Mouse (Mus musculus) heart, embryonic 14.5 days (tissue): Measurements from ENCODE around the gene Icam1. TPM values are rescaled to one million over a fixed set of nuclear protein-coding genes. Genes with fewer than 3 reads are reported as not detected.

Source experiments
- ATAC-seq: fragments of 200-750 bp; cut with Nextera tagmentation; 2 replicates; pipeline ENCODE4 v1.8.0; 2017; ENCODE audit warnings: low read depth, moderate TSS enrichment; ENCODE audit not compliant: insufficient number of reproducible peaks, insufficient read depth, low FRiP score
- H3K27ac ChIP-seq, 2 experiments: fragments of 200-500 bp in 1 of 2; fragments of 300-500 bp in 1 of 2; sonication (generic) in 1 of 2; replicated peaks in 1 of 2; 2 replicates each; pipeline ENCODE4 v1.5.1; 2012 to 2014; ENCODE audit warnings: low read depth in 2 of 2, low read length in 2 of 2, control low read depth in 1 of 2, mild to moderate bottlenecking in 1 of 2, mixed read lengths in 1 of 2; ENCODE audit not compliant: control insufficient read depth in 1 of 2, insufficient read depth in 1 of 2
- H3K27me3 ChIP-seq: fragments of 300-500 bp; sonication (generic); 2 replicates; pipeline ENCODE4 v1.6.1; 2014; ENCODE audit warnings: mild to moderate bottlenecking, low read length, control low read depth; ENCODE audit not compliant: control insufficient read depth, insufficient read depth
- H3K36me3 ChIP-seq: fragments of 300-500 bp; sonication (generic); 2 replicates; pipeline ENCODE4 v1.6.1; 2014; ENCODE audit warnings: mild to moderate bottlenecking, control low read depth, low read length, mixed read lengths; ENCODE audit not compliant: control insufficient read depth, insufficient read depth
- H3K4me1 ChIP-seq, 2 experiments: fragments of 200-500 bp in 1 of 2; fragments of 300-500 bp in 1 of 2; sonication (generic) in 1 of 2; 2 replicates each; pipeline ENCODE4 v1.6.1; 2012 to 2014; ENCODE audit warnings: low read length in 2 of 2, control low read depth in 1 of 2, mixed read lengths in 1 of 2; ENCODE audit not compliant: control insufficient read depth in 2 of 2, insufficient read depth in 2 of 2
- H3K4me2 ChIP-seq: fragments of 300-500 bp; sonication (generic); 2 replicates; pipeline ENCODE4 v1.6.1; 2014; ENCODE audit warnings: mild to moderate bottlenecking, low read length
- H3K4me3 ChIP-seq, 2 experiments: fragments of 200-500 bp in 1 of 2; fragments of 300-500 bp in 1 of 2; sonication (generic) in 1 of 2; 2 replicates each; pipeline ENCODE4 v1.5.1; 2012 to 2014; ENCODE audit warnings: low read length in 2 of 2, mild to moderate bottlenecking in 2 of 2, control low read depth in 1 of 2, low read depth in 1 of 2, moderate library complexity in 1 of 2; ENCODE audit not compliant: control insufficient read depth in 1 of 2, insufficient read depth in 1 of 2
- H3K9ac ChIP-seq: fragments of 300-500 bp; sonication (generic); 2 replicates; pipeline ENCODE4 v1.6.1; 2014; ENCODE audit warnings: mild to moderate bottlenecking, low read length
- H3K9me3 ChIP-seq: fragments of 300-500 bp; sonication (generic); 2 replicates; pipeline ENCODE4 v1.6.1; 2016; ENCODE audit warnings: low read length, control low read depth; ENCODE audit not compliant: control insufficient read depth
- WGBS: fragments of 180-500 bp; shearing (Covaris S2); extraction: QIAGEN DNeasy Blood & Tissue Kit; methylation state at CpG from one replicate; pipeline ENCODE4 v1.1.7; 2014; 5-methylcytosine and 5-hydroxymethylcytosine counted together
- polyA plus RNA-seq: library from polyadenylated mRNA; unstranded; fragments of >200 nt; fragmentation: Nextera tagmentation; extraction: Ambion mirVana; gene quantifications from 2 replicates; pipeline ENCODE4 v1.2.1, GENCODE M21; 2014

Gene Icam1
- polyA plus RNA-seq, 1 experiment from 2014 or later: 13.9 TPM

DNA sequence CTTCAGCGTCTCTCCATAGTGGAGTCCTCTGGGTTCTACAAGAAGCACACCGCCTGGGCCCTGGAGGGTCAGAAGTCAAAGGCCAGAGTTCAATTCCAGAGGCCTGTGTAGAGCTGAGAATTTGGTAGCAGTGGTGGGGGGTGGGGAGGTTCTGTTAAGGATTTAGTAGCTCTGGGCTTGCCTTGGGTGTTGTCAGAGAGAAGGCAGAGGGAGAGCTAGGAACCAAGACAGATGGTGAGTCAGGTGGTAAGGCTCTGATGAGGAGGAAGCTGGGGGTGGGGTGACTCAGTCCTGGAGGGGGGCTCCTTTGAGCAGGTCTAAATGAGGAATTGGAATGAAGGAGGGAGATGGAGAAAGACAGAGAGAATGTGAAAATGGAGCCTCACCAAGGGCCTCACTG, 47.1 kb downstream of the Icam1 start:
- no peaks in the 10 kb centered on the region for H3K27me3 ChIP-seq
- H3K9me3 ChIP-seq: no peaks in the 10 kb centered on the region
- WGBS: 94% methylated on average over 2 of the region's 2 CpGs
- no peak overlapping the region for H3K9ac ChIP-seq
- no peak overlapping the region for H3K4me3 ChIP-seq
- ATAC-seq: no peak
- H3K36me3 ChIP-seq: peaks cover 42% of the 10 kb centered on the region
- H3K27ac ChIP-seq: no peak overlapping the region
- no peak overlapping the region for H3K4me2 ChIP-seq
- no peaks in the 10 kb centered on the region for H3K4me1 ChIP-seq

DNA sequence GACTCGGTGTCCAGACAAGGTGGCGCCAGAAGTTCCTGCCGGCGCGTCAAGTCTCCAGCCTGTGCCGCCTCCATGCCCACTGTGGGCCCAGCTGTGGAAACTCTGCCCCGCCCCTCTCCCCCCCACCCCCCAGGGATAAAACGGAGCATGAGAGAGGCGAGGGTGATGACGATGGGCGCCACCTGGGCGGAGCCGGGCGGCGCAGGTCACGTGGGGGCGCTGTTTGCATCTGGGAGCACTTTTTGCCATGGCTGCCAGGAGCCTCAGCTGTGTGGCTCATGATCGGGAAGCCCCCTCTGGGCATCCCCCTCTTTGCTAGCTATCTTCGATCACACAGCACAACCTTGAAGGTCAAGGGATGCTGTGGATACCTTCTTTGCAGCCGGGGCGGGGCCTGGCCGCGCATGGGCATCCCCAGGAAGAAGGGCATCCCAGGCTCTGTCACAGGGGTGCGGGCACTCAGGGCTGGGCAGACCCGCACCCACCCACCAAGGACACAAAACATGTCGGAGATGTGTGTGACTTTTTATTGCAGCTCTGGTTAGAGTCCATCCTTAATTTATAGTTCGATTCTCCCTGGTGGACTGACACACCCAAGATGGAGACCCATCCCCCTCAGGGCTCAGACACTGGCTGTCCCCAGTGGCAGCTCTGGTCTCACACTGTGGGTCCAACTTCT, 51.4 kb downstream of the Icam1 start, which contains the start of gene Zglp1:
Zglp1 (minus strand) TSS at position 88 of the 679 bp plus-strand sequence.
- Histone ChIP-seq H3K36me3 (peaks cover 59% of the 10 kb centered on the region), H3K27me3 (no peaks in the 10 kb centered on the region), H3K9ac (no peak within 1 kb of the TSS), H3K9me3 (no peaks in the 10 kb centered on the region), H3K4me1 (no peaks in the 10 kb centered on the region), H3K4me3 (no peak within 1 kb of the TSS), H3K4me2 (no peak within 1 kb of the TSS), H3K27ac (no peak within 1 kb of the TSS)
- 81% methylated on average over 27 of the region's 27 CpGs for WGBS
- ATAC-seq: no peak

DNA sequence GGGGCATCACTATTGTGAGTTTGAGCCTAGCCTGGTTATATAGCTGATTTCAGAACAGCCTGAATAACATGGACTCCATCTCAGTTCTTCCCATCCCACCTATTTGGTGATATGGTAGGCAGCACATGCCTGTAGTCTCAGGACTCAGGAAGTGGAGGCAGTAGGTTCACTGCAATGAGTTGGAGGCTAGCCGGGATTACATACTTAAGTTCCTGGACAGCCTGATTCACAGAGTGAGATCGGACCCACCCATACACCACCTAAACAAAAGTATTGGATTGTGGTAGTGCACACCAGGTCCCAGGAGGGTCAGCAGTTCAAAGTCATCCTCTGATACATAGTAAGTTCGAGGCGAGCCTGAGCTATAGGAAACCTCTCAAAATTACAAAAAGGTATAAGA, 56.9 kb downstream of the Icam1 start:
- 8% methylated on average over 4 of the region's 4 CpGs for WGBS
- H3K27ac ChIP-seq: peak overlapping the region in 1 of 2 experiments; percentile 46; a peak in 2 of 4 replicates

DNA sequence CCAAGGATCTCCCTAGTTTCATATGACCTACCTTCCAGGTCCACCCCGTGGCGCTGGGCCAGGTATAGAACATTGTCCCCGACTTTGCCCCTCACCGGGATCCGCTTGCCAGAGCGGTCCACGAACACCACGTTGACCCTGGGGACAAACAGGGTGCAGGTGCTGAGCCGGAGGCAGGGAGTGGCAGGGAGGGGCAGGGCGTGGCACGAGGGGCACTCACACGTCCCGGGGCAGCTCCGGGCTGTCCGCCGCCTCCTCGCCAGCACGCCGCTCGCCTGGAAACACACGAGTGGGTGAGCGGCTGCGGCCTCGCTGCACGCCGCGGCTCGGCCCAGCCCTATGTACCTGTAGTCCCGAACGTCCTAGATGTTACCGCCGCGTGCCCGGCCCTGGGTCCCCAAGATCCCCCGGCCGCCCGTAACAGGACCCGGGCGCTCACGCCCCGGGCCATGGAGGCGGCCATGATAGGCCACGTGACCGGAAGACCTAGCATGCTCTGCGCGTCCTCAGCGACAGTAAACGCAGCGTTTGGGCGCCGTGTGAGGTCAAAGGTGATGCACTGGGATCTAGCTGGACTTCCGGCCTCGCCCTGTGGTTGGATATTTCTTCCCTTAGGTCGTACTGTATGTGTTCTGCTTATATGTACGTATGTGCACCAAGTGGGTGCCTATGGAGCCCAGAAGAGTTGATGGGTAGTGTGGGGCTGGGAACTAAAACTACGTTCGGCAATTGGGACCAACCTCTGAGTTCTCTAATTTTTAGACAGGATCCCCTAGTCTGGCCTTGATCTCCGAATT, 57.5 kb downstream of the Icam1 start, which contains the start of the genes Gm49373 and Fdx1l:
Gm49373 (minus strand) TSS at position 53 of the 797 bp plus-strand sequence.
Fdx1l (minus strand) TSS at position 571 of the 797 bp plus-strand sequence.
- peak within 1 kb of the TSS; percentile 68 to 85 for H3K4me3 ChIP-seq
- H3K9ac ChIP-seq: peak within 1 kb of the TSS; percentile 90
- ATAC-seq: peak; percentile 84
- H3K4me2 ChIP-seq: peak within 1 kb of the TSS; percentile 90
- 2% methylated on average over 58 of the region's 58 CpGs for WGBS
- H3K4me1 ChIP-seq: peaks cover 0 to 12% of the 10 kb centered on the region in 2 experiments; a peak in 2 of 4 replicates
- no peaks in the 10 kb centered on the region for H3K9me3 ChIP-seq
- no peaks in the 10 kb centered on the region for H3K27me3 ChIP-seq
- peak within 1 kb of the TSS; percentile 46 to 52 for H3K27ac ChIP-seq
- H3K36me3 ChIP-seq: peaks cover 56% of the 10 kb centered on the region

More for the DNA sequence above, 56.9 kb downstream of the Icam1 start:
- H3K4me3 ChIP-seq: peak overlapping the region; percentile 68 to 85
- peaks cover 56% of the 10 kb centered on the region for H3K36me3 ChIP-seq
- peak overlapping the region; percentile 90 for H3K9ac ChIP-seq
- no peak for ATAC-seq
- peaks cover 0 to 12% of the 10 kb centered on the region in 2 experiments; a peak in 2 of 4 replicates for H3K4me1 ChIP-seq
- H3K4me2 ChIP-seq: peak overlapping the region; percentile 90
- H3K27me3 ChIP-seq: no peaks in the 10 kb centered on the region
- H3K9me3 ChIP-seq: no peaks in the 10 kb centered on the region

DNA sequence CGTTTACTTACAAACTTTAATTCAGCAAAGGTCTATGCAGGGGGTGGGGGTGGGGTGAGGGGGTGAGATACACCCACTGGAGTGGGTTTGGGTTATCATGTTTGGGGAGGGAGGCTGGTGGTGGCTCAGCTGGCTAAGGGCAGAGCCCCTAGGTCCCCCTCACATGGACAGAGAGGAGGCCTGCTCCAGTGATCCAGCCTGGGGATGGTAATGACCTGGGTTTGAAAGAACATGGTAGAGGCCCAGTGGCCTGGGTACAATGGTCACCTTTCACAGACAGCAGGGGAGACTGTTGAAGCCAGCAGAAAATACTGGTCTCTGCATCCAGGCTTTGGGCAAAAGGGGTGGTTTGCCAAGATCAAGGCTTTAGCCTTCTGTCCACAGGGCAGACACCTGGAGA, 58.4 kb downstream of the Icam1 start:
- 83% methylated on average over 1 of the region's 1 CpGs for WGBS
- H3K27me3 ChIP-seq: no peaks in the 10 kb centered on the region
- H3K27ac ChIP-seq: peak overlapping the region in 1 of 2 experiments; percentile 46; a peak in 1 of 4 replicates
- H3K9ac ChIP-seq: no peak overlapping the region
- ATAC-seq: no peak
- H3K4me2 ChIP-seq: no peak overlapping the region
- no peaks in the 10 kb centered on the region for H3K9me3 ChIP-seq
- H3K4me1 ChIP-seq: peaks cover 0 to 12% of the 10 kb centered on the region in 2 experiments; a peak in 2 of 4 replicates
- H3K4me3 ChIP-seq: no peak overlapping the region
- H3K36me3 ChIP-seq: peaks cover 66% of the 10 kb centered on the region

DNA sequence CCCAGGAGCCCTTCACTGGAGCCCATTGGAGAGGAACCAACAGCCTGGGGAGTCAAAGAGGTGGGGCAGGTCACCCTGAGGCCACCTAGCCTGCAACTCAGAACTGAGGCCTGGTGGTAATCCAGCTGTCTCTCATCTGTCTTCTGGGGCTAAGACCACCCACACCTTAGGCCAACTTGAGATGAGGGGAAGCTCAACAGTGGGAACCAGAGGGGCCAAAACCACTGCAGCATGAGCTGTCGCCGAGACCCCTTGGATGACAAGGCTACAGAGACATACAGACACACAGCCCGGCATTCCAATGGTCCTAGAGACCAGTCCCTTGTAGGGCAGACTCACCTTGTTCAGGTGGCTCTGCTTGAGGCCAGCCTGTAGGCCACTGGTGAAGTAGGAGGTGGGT, 59.8 kb downstream of the Icam1 start:
- Histone ChIP-seq H3K9me3 (no peaks in the 10 kb centered on the region), H3K27ac (no peak overlapping the region), H3K27me3 (no peaks in the 10 kb centered on the region), H3K4me3 (no peak overlapping the region), H3K4me2 (no peak overlapping the region), H3K4me1 (peaks cover 0 to 12% of the 10 kb centered on the region in 2 experiments; a peak in 2 of 4 replicates), H3K9ac (no peak overlapping the region), H3K36me3 (peaks cover 72% of the 10 kb centered on the region)
- no peak for ATAC-seq
- WGBS: 72% methylated on average over 3 of the region's 3 CpGs
